Comparison of ENCODE assay signal across 7 mouse cellular contexts in the genomic region with DNA sequence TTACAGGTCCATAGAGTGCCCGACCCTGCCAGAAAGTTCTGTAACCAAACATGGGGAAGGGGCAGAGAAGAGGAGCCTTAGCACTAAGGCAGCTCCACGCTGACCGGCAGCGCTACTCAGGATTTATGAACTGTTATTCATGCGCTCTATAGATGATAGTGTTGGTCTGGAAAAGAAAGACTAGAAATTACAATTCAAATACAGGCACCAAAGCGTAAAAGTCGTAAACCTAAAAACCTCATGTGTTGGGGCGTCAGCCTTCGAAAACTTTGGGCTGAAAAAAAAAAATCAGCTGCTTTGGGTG. TPM values are rescaled to one million over a fixed set of nuclear protein-coding genes. Genes with fewer than 3 reads are reported as not detected.
DNase-seq lines count a peak whose midpoint lies in the region; ATAC-seq and TF ChIP-seq lines count a peak whose summit lies in the region.

No protein-coding gene starts in this region.

- H3K4me1 ChIP-seq in neural tube, embryonic 11.5 days (ENCODE audit: control insufficient read depth, insufficient read depth, low read length), result peaks cover 2% of the 10 kb centered on the region; the same call in 1 of the 2 replicates
- H3K4me1 ChIP-seq in forebrain, embryonic 11.5 days (replicated peaks; ENCODE audit: control insufficient read depth, insufficient read depth, low read length), result peaks cover 12% of the 10 kb centered on the region
- peaks cover 48% of the 10 kb centered on the region for H3K4me1 ChIP-seq in liver, embryonic 13.5 days (replicated peaks)
- no peaks in the 10 kb centered on the region for H3K4me1 ChIP-seq in stomach, postnatal 0 days (replicated peaks; ENCODE audit: control insufficient read depth, insufficient read depth)

- no peaks in the 10 kb centered on the region for H3K27me3 ChIP-seq in neural tube, embryonic 11.5 days (ENCODE audit: control insufficient read depth, insufficient read depth, low read length)
- H3K27me3 ChIP-seq in forebrain, embryonic 11.5 days (ENCODE audit: control insufficient read depth, insufficient read depth, low read length), result no peaks in the 10 kb centered on the region
- no peaks in the 10 kb centered on the region for H3K27me3 ChIP-seq in liver, embryonic 13.5 days
- no peaks in the 10 kb centered on the region for H3K27me3 ChIP-seq in stomach, postnatal 0 days (ENCODE audit: control insufficient read depth, insufficient read depth, low read length)

- peak overlapping the region; percentile 92 for H3K27ac ChIP-seq in neural tube, embryonic 11.5 days (ENCODE audit: low read depth, low read length)
- peak overlapping the region; percentile 94 for H3K27ac ChIP-seq in forebrain, embryonic 11.5 days (ENCODE audit: low read depth, low read length)
- H3K27ac ChIP-seq in liver, embryonic 13.5 days, result peak overlapping the region; percentile 97
- H3K27ac ChIP-seq in stomach, postnatal 0 days (replicated peaks), result peak overlapping the region; percentile 84

- H3K36me3 ChIP-seq in neural tube, embryonic 11.5 days (ENCODE audit: control insufficient read depth, insufficient read depth, low read length), result 0 out of 2 replicates have a peak, but pooled peaks cover 2% of the 10 kb centered on the region
- no peaks in the 10 kb centered on the region; the same call in 1 of the 2 replicates for H3K36me3 ChIP-seq in forebrain, embryonic 11.5 days (ENCODE audit: control insufficient read depth, insufficient read depth, low read length)
- peaks cover 23% of the 10 kb centered on the region for H3K36me3 ChIP-seq in liver, embryonic 13.5 days
- no peaks in the 10 kb centered on the region for H3K36me3 ChIP-seq in stomach, postnatal 0 days (ENCODE audit: control insufficient read depth, insufficient read depth, low read length)

- no peak for TF ChIP-seq EP300 in stomach, postnatal 0 days (optimal IDR thresholded peaks at IDR 0.05)

- ATAC-seq in neural tube, embryonic 11.5 days (ENCODE audit: insufficient read depth, low FRiP score, low TSS enrichment), result no peak
- ATAC-seq in forebrain, embryonic 11.5 days (replicated peaks; ENCODE audit: low FRiP score), result no peak; the same call in 1 of the 2 replicates
- ATAC-seq in liver, embryonic 13.5 days (ENCODE audit: low read depth), result peak; percentile 2; the same call in 1 of the 2 replicates
- ATAC-seq in stomach, postnatal 0 days (ENCODE audit: low FRiP score, low TSS enrichment), result no peak

- H3K4me3 ChIP-seq in neural tube, embryonic 11.5 days (ENCODE audit: low read depth, low read length), result peak overlapping the region; percentile 89
- H3K4me3 ChIP-seq in forebrain, embryonic 11.5 days (ENCODE audit: low read depth, low read length), result peak overlapping the region; percentile 84
- H3K4me3 ChIP-seq in liver, embryonic 13.5 days (replicated peaks), result peak overlapping the region; percentile 93
- peak overlapping the region; percentile 83 for H3K4me3 ChIP-seq in stomach, postnatal 0 days (ENCODE audit: low read depth, low read length)

- peak overlapping the region; percentile 84 for H3K4me2 ChIP-seq in neural tube, embryonic 11.5 days (ENCODE audit: low read depth)
- H3K4me2 ChIP-seq in forebrain, embryonic 11.5 days (ENCODE audit: low read depth, low read length, severe bottlenecking), result peak overlapping the region; percentile 86
- H3K4me2 ChIP-seq in liver, embryonic 13.5 days, result peak overlapping the region; percentile 77
- H3K4me2 ChIP-seq in stomach, postnatal 0 days (replicated peaks; ENCODE audit: low read depth), result peak overlapping the region; percentile 81

- H3K9ac ChIP-seq in neural tube, embryonic 11.5 days (ENCODE audit: low read length), result peak overlapping the region; percentile 98
- H3K9ac ChIP-seq in forebrain, embryonic 11.5 days (ENCODE audit: low read length), result peak overlapping the region; percentile 98
- H3K9ac ChIP-seq in liver, embryonic 13.5 days, result peak overlapping the region; percentile 98
- H3K9ac ChIP-seq in stomach, postnatal 0 days (ENCODE audit: low read length), result peak overlapping the region; percentile 68

- no peaks in the 10 kb centered on the region for H3K9me3 ChIP-seq in neural tube, embryonic 11.5 days (ENCODE audit: control insufficient read depth, low read length)
- no peaks in the 10 kb centered on the region for H3K9me3 ChIP-seq in forebrain, embryonic 11.5 days (ENCODE audit: control insufficient read depth, low read length)
- H3K9me3 ChIP-seq in liver, embryonic 13.5 days (replicated peaks), result no peaks in the 10 kb centered on the region
- H3K9me3 ChIP-seq in stomach, postnatal 0 days (ENCODE audit: control insufficient read depth, low read length), result no peaks in the 10 kb centered on the region

- TF ChIP-seq CTCF in stomach, postnatal 0 days (IDR thresholded peaks at IDR 0.05; ENCODE audit: low read depth), result no peak

- WGBS in neural tube, embryonic 11.5 days, result 5% methylated on average over 9 of the region's 9 CpGs
- 11% methylated on average over 9 of the region's 9 CpGs for WGBS in forebrain, embryonic 11.5 days
- WGBS in liver, embryonic 13.5 days (ENCODE audit: insufficient replicate concordance), result 5% methylated on average over 9 of the region's 9 CpGs
- WGBS in stomach, postnatal 0 days, result 4% methylated on average over 9 of the region's 9 CpGs

- no peak for DNase-seq in neural tube, embryonic 11.5 days (ENCODE audit: low spot score)
- no peak for DNase-seq in neural tube, embryonic 10.5 days (ENCODE audit: extremely low spot score, low spot score)
- DNase-seq in forebrain, embryonic 11.5 days (ENCODE audit: low spot score), result no peak
- DNase-seq in liver, embryonic 13.5 days, result no peak
- no peak for DNase-seq in stomach, postnatal 0 days (ENCODE audit: low spot score)
- DNase-seq in adrenal gland, postnatal 25 days, result no peak
- DNase-seq in right cerebral cortex, postnatal 25 days, result no peak

RNA-seq across cellular contexts. Expression of a gene that starts 0.8 kb away (rescaled TPM):
- 168 and 170 TPM in 2 replicates for polyA plus RNA-seq in neural tube, embryonic 11.5 days (2014; fragmentation: Nextera tagmentation; extraction: Ambion mirVana)
- 223 and 243 TPM in 2 replicates for polyA plus RNA-seq in forebrain, embryonic 11.5 days (2014; fragmentation: Nextera tagmentation; extraction: Ambion mirVana)
- polyA plus RNA-seq in liver, embryonic 13.5 days (2015; fragmentation: Nextera tagmentation; extraction: Ambion mirVana), result 135 and 164 TPM in 2 replicates
- 17.6 and 24.4 TPM in 2 replicates for polyA plus RNA-seq in stomach, postnatal 0 days (2015; fragmentation: Nextera tagmentation; extraction: Ambion mirVana)
- 12.6 and 14.0 TPM in 2 replicates for total RNA-seq in adrenal gland, postnatal 25 days (2021)

RNA-seq across cellular contexts. Expression of a gene that starts 40.8 kb away (rescaled TPM):
- polyA plus RNA-seq in neural tube, embryonic 11.5 days (2014; fragmentation: Nextera tagmentation; extraction: Ambion mirVana), result 161 and 168 TPM in 2 replicates
- polyA plus RNA-seq in forebrain, embryonic 11.5 days (2014; fragmentation: Nextera tagmentation; extraction: Ambion mirVana), result 231 and 258 TPM in 2 replicates
- polyA plus RNA-seq in liver, embryonic 13.5 days (2015; fragmentation: Nextera tagmentation; extraction: Ambion mirVana), result 166 and 219 TPM in 2 replicates
- polyA plus RNA-seq in stomach, postnatal 0 days (2015; fragmentation: Nextera tagmentation; extraction: Ambion mirVana), result 47.7 and 56.4 TPM in 2 replicates
- total RNA-seq in adrenal gland, postnatal 25 days (2021), result 42.7 and 48.5 TPM in 2 replicates

RNA-seq across cellular contexts. Expression of a gene that starts 41.0 kb away (rescaled TPM):
- 18.5 and 18.8 TPM in 2 replicates for polyA plus RNA-seq in neural tube, embryonic 11.5 days (2014; fragmentation: Nextera tagmentation; extraction: Ambion mirVana)
- polyA plus RNA-seq in forebrain, embryonic 11.5 days (2014; fragmentation: Nextera tagmentation; extraction: Ambion mirVana), result 19.6 and 24.0 TPM in 2 replicates
- polyA plus RNA-seq in liver, embryonic 13.5 days (2015; fragmentation: Nextera tagmentation; extraction: Ambion mirVana), result 5.9 and 7.1 TPM in 2 replicates
- polyA plus RNA-seq in stomach, postnatal 0 days (2015; fragmentation: Nextera tagmentation; extraction: Ambion mirVana), result 2.2 TPM in 2 replicates
- total RNA-seq in adrenal gland, postnatal 25 days (2021), result 17.3 and 25.4 TPM in 2 replicates
